Mouse (Mus musculus): ENCODE data around the gene Prmt3. TPM values are rescaled to one million over a fixed set of nuclear protein-coding genes. Genes with fewer than 3 reads are reported as not detected.

The Prmt3 gene
- polyA plus RNA-seq, 1 experiment from 2014 or later = 54.5 TPM

DNA sequence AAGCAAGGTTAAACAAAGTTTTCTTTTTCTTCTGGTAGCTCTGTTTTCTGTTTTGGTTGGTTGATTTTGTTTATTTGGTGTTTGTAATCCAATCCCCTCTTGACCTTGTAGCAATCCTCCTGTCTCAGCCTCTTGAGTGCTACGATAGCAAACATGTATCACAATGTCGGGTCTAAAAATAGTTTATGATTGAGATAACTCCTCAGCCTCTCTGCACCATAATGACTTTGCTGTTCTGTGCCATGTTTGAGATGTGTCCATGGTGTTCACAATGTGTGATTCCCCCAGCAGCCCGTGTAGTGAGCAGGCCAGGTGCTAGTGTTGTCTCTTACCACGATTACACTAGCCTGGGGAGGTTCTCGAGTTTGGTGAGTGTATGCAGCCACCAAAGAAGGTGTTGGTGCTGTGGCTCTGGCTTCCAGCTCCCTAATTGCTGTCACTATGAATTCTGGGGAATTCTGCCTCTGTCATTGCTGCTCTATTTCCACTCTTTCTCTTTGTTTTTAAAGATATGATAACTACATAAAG, 26.6 kb downstream of the Prmt3 start:
- Histone ChIP-seq H3K4me3 (no peak overlapping the region), H3K9ac (no peak overlapping the region), H3K4me2 (replicated peaks) (no peak overlapping the region), H3K4me1 (no peaks in the 10 kb centered on the region), H3K27me3 (replicated peaks) (no peaks in the 10 kb centered on the region), H3K36me3 (peaks cover 11% of the 10 kb centered on the region; the same call in 1 of the 2 replicates), H3K27ac (no peak overlapping the region), H3K9me3 (no peaks in the 10 kb centered on the region)
- 80% methylated on average over 5 of the region's 5 CpGs for WGBS
- no peak for ATAC-seq (ENCODE audit: low FRiP score, low read depth)

DNA sequence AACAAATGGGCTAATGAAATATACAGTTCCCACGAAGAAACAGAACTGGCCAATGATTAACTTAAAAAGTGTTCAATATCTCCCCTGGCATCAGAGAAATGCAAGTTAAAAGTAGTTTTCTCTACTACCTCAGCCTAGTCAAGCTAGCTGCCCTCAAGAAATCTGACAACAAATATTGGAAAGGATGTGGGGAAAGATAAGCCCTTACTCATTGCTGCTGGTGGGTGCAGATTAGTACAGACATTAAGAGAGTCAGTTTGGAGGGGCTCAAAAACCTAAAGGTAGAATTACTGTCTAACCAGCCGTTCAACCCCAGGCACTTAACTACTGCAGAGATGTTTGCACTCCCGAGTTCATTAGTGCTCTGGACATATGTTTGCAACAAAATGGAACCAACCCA, 27.5 kb downstream of the Prmt3 start:
- Histone ChIP-seq H3K27me3 (replicated peaks) (no peaks in the 10 kb centered on the region), H3K9ac (no peak overlapping the region), H3K4me3 (no peak overlapping the region), H3K4me2 (replicated peaks) (no peak overlapping the region), H3K36me3 (0 out of 2 replicates have a peak, but pooled peaks cover 7% of the 10 kb centered on the region), H3K27ac (no peak overlapping the region), H3K9me3 (no peaks in the 10 kb centered on the region), H3K4me1 (no peaks in the 10 kb centered on the region)
- ATAC-seq (ENCODE audit: low FRiP score, low read depth) = no peak
- 53% methylated on average over 3 of the region's 3 CpGs for WGBS

DNA sequence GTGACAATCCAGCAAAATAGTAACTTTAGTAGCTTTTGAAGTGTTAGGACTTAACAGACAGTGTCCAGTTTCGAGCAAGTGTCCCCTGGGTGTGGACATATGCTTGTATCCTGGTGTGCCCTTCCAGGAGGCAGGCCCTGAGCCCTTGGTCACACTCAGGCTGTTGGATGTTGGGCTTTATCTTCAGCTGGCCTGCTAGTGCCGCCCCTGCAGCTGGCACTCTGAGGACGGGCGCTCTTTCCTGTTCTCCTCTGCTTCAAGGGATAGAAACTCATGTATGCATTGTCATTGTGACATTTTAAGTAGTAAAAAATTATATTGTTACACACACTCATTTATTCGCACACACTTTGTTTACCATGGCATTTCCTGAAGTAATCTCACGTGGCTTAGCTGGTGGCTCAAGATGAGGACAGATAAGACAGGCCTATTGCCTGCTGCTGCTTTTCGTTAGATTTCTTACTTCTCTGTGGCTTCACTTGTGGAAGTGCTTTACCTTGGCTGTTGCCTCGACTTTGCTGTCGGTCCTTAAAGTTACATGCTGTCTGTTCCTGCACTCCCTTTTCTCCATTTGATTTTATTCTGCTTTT, 29.0 kb downstream of the Prmt3 start:
- no peaks in the 10 kb centered on the region for H3K4me1 ChIP-seq
- H3K9me3 ChIP-seq = no peaks in the 10 kb centered on the region
- H3K36me3 ChIP-seq = no peaks in the 10 kb centered on the region
- H3K9ac ChIP-seq = no peak overlapping the region
- H3K4me2 ChIP-seq (replicated peaks) = no peak overlapping the region
- no peaks in the 10 kb centered on the region for H3K27me3 ChIP-seq (replicated peaks)
- no peak overlapping the region for H3K27ac ChIP-seq
- WGBS = 87% methylated on average over 9 of the region's 9 CpGs
- no peak overlapping the region for H3K4me3 ChIP-seq
- ATAC-seq (ENCODE audit: low FRiP score, low read depth) = no peak

DNA sequence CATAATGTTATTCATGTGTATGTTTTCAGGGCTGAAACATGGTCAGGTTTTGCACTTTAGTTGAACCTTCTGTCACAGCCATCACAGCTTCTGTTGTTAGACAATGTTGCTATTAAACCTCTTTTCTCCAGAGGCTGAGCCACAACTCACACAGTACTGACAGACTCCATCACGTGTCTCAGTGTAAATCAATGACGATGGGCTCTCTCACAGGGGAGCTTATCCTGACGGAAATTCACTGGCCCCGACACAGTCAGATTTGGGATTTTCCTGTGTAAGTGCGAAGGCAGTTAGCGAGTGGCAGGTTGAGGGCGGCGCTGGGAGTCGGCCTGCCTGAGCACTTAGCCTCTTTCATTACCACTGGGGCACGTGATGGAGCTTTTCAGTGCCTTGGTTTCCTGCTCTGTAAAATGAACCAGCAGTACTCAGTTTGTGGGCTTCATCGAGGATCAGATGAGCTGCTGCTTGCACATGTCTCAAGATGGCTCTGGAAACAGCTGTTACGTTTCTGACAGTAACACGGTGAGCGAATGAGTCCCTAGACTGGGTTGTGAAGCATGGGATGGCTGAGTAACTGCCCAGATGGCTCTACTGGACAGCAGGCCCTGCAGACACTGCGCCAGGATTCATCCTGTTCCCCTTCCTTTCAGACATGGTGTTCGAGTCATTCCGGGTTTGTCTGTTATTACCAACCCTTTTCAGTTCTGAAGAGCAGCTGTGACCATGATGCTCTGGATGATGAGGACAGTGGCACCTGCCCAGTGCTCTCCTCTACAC, 29.9 kb downstream of the Prmt3 start:
- Histone ChIP-seq H3K9me3 (no peaks in the 10 kb centered on the region), H3K4me3 (no peak overlapping the region), H3K4me1 (no peaks in the 10 kb centered on the region), H3K4me2 (replicated peaks) (no peak overlapping the region), H3K9ac (no peak overlapping the region), H3K27me3 (replicated peaks) (no peaks in the 10 kb centered on the region), H3K36me3 (no peaks in the 10 kb centered on the region), H3K27ac (no peak overlapping the region)
- peak; percentile 70; the same call in 1 of the 2 replicates for ATAC-seq (ENCODE audit: low FRiP score, low read depth)
- 72% methylated on average over 17 of the region's 17 CpGs for WGBS

DNA sequence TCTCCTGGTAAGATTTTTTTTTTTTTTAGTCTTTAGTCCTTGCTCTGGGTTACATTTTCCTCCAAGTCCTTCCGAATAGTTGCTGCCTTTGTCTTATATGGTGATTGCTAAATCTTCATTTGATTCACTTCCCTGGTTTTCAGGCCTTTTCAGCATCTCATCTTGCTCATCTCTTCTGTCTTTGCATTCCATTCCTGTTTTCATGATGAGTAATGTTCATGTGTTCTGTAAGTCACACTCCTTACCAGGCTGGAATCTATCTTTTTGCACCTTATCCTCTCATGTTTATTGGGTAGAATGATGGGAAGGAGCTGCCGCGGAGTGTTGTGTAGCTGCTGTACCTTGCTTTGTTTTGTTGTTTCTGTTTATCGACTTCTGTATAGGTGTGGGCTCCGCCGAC, 31.0 kb downstream of the Prmt3 start:
- H3K4me1 ChIP-seq = no peaks in the 10 kb centered on the region
- 92% methylated on average over 6 of the region's 6 CpGs for WGBS
- H3K4me2 ChIP-seq (replicated peaks) = no peak overlapping the region
- H3K27ac ChIP-seq = no peak overlapping the region
- no peaks in the 10 kb centered on the region for H3K9me3 ChIP-seq
- H3K36me3 ChIP-seq = no peaks in the 10 kb centered on the region
- H3K27me3 ChIP-seq (replicated peaks) = no peaks in the 10 kb centered on the region
- no peak for ATAC-seq (ENCODE audit: low FRiP score, low read depth)
- H3K4me3 ChIP-seq = no peak overlapping the region
- no peak overlapping the region for H3K9ac ChIP-seq

DNA sequence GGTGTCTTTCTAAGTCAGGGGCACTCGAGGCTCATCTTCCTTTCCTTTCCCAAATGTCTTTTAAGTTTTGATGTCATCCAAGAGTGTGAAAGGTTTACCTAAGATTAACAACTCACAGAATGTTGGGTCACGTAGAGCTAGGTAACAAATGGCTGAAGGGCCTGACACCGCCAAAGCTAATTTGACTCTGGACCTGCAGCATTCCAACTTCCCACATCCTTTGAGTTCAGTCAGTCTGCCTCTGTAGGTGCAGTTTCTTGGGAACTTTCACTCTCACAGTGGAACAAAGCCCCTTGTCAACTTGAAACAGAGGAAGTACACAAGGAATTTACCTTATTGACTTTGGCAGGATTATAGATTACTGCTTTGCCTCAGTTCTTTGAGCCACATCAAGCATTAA, 31.4 kb downstream of the Prmt3 start:
- H3K9ac ChIP-seq = no peak overlapping the region
- H3K27me3 ChIP-seq (replicated peaks) = no peaks in the 10 kb centered on the region
- no peaks in the 10 kb centered on the region for H3K9me3 ChIP-seq
- no peaks in the 10 kb centered on the region for H3K4me1 ChIP-seq
- H3K27ac ChIP-seq = no peak overlapping the region
- H3K4me3 ChIP-seq = no peak overlapping the region
- H3K36me3 ChIP-seq = no peaks in the 10 kb centered on the region
- no peak overlapping the region for H3K4me2 ChIP-seq (replicated peaks)
- ATAC-seq (ENCODE audit: low FRiP score, low read depth) = no peak
- WGBS = 61% methylated on average over 3 of the region's 3 CpGs

DNA sequence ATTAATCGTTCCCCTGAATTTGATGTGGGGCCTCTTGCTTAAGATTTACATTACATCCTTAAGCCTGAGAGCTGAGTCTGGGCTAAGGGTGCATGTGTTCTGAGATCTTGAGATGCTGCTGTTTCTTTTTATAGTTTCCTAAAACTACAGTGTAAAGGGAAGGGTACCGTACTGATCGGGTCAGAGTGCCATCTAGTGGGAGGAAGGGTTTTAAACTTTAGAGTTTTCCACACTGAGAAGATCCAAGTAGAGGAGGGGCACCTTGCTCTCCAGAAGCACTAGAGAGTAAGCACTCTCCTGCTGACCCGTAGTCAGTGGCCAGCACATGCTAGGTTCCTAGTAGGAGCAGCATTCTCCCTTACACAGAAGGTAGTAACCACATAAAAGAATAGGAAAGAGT, 33.2 kb downstream of the Prmt3 start:
- Histone ChIP-seq H3K4me3 (no peak overlapping the region), H3K9me3 (no peaks in the 10 kb centered on the region), H3K36me3 (no peaks in the 10 kb centered on the region), H3K9ac (no peak overlapping the region), H3K27me3 (replicated peaks) (no peaks in the 10 kb centered on the region), H3K4me1 (no peaks in the 10 kb centered on the region), H3K27ac (no peak overlapping the region), H3K4me2 (replicated peaks) (no peak overlapping the region)
- no peak for ATAC-seq (ENCODE audit: low FRiP score, low read depth)
- 70% methylated on average over 4 of the region's 4 CpGs for WGBS

DNA sequence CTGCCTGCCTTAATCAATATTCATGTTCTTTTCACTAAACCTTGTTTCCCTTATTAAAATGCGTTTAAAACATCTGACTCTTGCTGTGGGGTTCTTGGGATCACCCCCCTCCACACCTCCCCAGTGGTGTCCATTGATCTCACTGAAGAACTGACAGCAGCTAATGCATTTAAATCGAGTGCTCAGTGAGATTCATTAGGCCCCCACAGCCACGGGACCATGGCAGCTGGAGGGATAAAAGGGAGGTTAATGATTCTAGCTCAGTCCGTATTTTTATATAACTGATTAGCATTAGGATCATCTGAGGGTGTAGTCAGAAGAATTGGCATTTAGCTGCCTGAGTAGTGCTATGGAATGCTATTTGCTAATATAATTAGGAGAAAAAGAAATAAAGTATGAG, 41.2 kb downstream of the Prmt3 start:
- H3K27ac ChIP-seq = no peak overlapping the region
- no peaks in the 10 kb centered on the region; the same call in 1 of the 2 replicates for H3K4me1 ChIP-seq
- no peaks in the 10 kb centered on the region for H3K9me3 ChIP-seq
- 0 out of 2 replicates have a peak, but pooled peaks cover 4% of the 10 kb centered on the region for H3K36me3 ChIP-seq
- H3K4me2 ChIP-seq (replicated peaks) = no peak overlapping the region
- H3K27me3 ChIP-seq (replicated peaks) = no peaks in the 10 kb centered on the region
- no peak overlapping the region for H3K9ac ChIP-seq
- 31% methylated on average over 4 of the region's 4 CpGs for WGBS
- peak; percentile 64 for ATAC-seq (ENCODE audit: low FRiP score, low read depth)
- H3K4me3 ChIP-seq = no peak overlapping the region

DNA sequence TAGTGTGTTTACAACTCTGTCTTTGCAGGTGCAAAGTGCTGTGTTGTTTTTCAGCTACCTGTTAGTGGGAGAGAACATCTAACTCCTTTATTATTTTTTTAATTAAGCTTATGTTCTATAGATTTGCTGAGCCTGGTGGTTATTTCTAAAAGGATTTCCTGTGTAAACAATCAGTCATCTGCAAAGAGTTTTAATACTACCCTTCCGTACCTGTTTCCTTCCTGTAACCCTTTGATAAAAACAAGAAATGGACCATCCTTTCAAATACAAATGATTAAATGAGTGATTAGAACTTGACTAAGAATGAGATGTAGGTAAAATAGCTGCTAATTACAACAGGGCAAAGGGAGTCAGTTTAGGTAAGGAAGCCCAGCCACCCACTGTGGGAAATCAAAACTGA, 43.2 kb downstream of the Prmt3 start:
- H3K9ac ChIP-seq = no peak overlapping the region
- H3K4me3 ChIP-seq = no peak overlapping the region
- H3K27ac ChIP-seq = no peak overlapping the region
- H3K36me3 ChIP-seq = 0 out of 2 replicates have a peak, but pooled peaks cover 4% of the 10 kb centered on the region
- no peaks in the 10 kb centered on the region for H3K27me3 ChIP-seq (replicated peaks)
- no peak for ATAC-seq (ENCODE audit: low FRiP score, low read depth)
- no peaks in the 10 kb centered on the region; the same call in 1 of the 2 replicates for H3K4me1 ChIP-seq
- no peaks in the 10 kb centered on the region for H3K9me3 ChIP-seq
- no peak overlapping the region for H3K4me2 ChIP-seq (replicated peaks)
- WGBS = 92% methylated on average over 1 of the region's 1 CpGs

DNA sequence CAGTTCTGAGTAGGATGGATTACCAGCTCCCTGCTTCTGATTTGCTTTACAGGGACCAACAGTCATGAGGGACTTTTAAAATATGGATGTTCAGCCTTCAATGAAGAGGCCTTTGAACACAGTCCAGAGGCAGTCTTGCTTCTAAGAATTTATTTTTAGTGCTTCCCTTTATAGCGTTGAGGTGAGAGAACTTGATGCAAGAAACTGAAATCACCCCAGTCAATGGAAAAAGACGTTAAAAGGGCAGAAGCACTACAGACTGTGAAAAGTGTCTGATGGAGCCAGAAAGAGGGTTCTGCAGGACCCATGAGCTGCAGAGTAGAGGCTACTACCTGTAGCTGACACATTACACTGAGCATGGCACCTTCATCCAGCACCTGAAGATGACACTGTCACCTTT, 43.9 kb downstream of the Prmt3 start:
- H3K4me2 ChIP-seq (replicated peaks) = no peak overlapping the region
- WGBS = 85% methylated on average over 2 of the region's 2 CpGs
- H3K27me3 ChIP-seq (replicated peaks) = no peaks in the 10 kb centered on the region
- peaks cover 9% of the 10 kb centered on the region; the same call in 1 of the 2 replicates for H3K36me3 ChIP-seq
- no peak overlapping the region for H3K27ac ChIP-seq
- no peak overlapping the region for H3K9ac ChIP-seq
- no peaks in the 10 kb centered on the region for H3K9me3 ChIP-seq
- no peak overlapping the region for H3K4me3 ChIP-seq
- H3K4me1 ChIP-seq = no peaks in the 10 kb centered on the region; the same call in 1 of the 2 replicates
- ATAC-seq (ENCODE audit: low FRiP score, low read depth) = no peak

DNA sequence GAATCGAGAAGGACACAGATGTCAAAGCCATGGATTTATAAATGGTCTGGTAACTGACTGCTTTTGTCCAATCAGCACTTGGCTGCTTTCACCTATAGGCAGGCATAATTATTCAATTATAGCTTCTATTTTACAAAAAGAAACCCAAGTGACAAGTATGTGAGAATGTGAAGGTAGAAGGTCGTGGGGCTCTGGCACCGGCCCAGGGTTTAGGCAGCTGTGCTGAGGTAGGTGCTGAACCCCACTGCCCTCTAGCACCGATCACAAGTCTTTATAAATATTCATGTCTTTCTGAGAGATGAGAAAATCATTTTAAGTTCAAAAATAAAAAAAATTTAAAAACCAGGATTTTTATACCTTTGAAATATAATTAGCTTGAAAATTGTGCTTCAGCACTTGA, 45.4 kb downstream of the Prmt3 start:
- 62% methylated on average over 4 of the region's 4 CpGs for WGBS
- H3K36me3 ChIP-seq = peaks cover 9% of the 10 kb centered on the region; the same call in 1 of the 2 replicates
- H3K27ac ChIP-seq = no peak overlapping the region
- 0 out of 2 replicates have a peak, but pooled peaks have one; percentile 18 for ATAC-seq (ENCODE audit: low FRiP score, low read depth)
- H3K4me3 ChIP-seq = no peak overlapping the region
- no peak overlapping the region for H3K4me2 ChIP-seq (replicated peaks)
- no peaks in the 10 kb centered on the region for H3K27me3 ChIP-seq (replicated peaks)
- H3K9me3 ChIP-seq = no peaks in the 10 kb centered on the region
- no peaks in the 10 kb centered on the region; the same call in 1 of the 2 replicates for H3K4me1 ChIP-seq
- no peak overlapping the region for H3K9ac ChIP-seq

DNA sequence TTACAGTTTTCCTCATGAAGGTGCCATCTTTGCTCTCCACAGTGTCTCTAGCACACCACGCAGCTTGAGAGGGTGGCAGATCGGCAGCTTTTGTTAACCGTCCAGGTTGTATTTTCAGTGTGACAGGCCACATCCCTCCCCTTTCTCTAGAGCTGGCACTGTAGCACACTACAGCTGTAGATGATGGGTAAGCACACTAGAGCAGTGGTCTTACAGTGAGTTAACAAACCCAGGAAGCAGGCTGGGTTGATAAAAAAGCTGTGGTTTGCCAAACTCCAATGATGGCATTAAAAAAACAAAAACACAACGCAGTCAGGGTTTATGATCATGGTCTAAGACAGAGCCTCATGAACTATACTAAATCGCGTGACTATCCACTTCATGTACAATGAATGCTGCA, 45.9 kb downstream of the Prmt3 start:
- H3K4me3 ChIP-seq = no peak overlapping the region
- H3K4me1 ChIP-seq = no peaks in the 10 kb centered on the region; the same call in 1 of the 2 replicates
- no peaks in the 10 kb centered on the region for H3K27me3 ChIP-seq (replicated peaks)
- no peak for ATAC-seq (ENCODE audit: low FRiP score, low read depth)
- peaks cover 13% of the 10 kb centered on the region; the same call in 1 of the 2 replicates for H3K36me3 ChIP-seq
- H3K9ac ChIP-seq = no peak overlapping the region
- no peak overlapping the region for H3K4me2 ChIP-seq (replicated peaks)
- no peaks in the 10 kb centered on the region for H3K9me3 ChIP-seq
- 86% methylated on average over 6 of the region's 6 CpGs for WGBS
- H3K27ac ChIP-seq = no peak overlapping the region

Measured in neural tube, embryonic 12.5 days (tissue).